Mouse (Mus musculus) embryonic facial prominence, embryonic 12.5 days (tissue): ENCODE data around the gene Spem1. TPM values are rescaled to one million over a fixed set of nuclear protein-coding genes. Genes with fewer than 3 reads are reported as not detected.
"Not testable (repeated sequence)": the region's sequence is repeated elsewhere in the genome, so short reads cannot be mapped to it uniquely, and the experiment has no call there.

ENCODE experiments used
- ATAC-seq: fragments of 200-750 bp; cut with Nextera tagmentation; 2 replicates; pipeline ENCODE4 v1.8.0; 2017; ENCODE audit not compliant: insufficient number of reproducible peaks, insufficient read depth, low FRiP score, low TSS enrichment
- H3K27ac ChIP-seq: fragments of 300-500 bp; sonication (generic); 2 replicates; pipeline ENCODE4 v1.5.1; 2016; ENCODE audit warnings: mild to moderate bottlenecking
- H3K27me3 ChIP-seq: fragments of 300-500 bp; sonication (generic); 2 replicates; pipeline ENCODE4 v1.6.1; 2016; ENCODE audit warnings: mild to moderate bottlenecking, moderate library complexity
- H3K36me3 ChIP-seq: fragments of 300-500 bp; sonication (generic); 2 replicates; pipeline ENCODE4 v1.6.1; 2016; ENCODE audit warnings: mild to moderate bottlenecking
- H3K4me1 ChIP-seq: fragments of 300-500 bp; sonication (generic); 2 replicates; pipeline ENCODE4 v1.6.1; 2016
- H3K4me2 ChIP-seq: fragments of 300-500 bp; sonication (generic); replicated peaks from 2 replicates; pipeline ENCODE4 v1.6.1; 2016; ENCODE audit warnings: mild to moderate bottlenecking, moderate library complexity
- H3K4me3 ChIP-seq: fragments of 300-500 bp; sonication (generic); 2 replicates; pipeline ENCODE4 v1.5.1; 2016; ENCODE audit warnings: mild to moderate bottlenecking
- H3K9ac ChIP-seq: fragments of 300-500 bp; sonication (generic); 2 replicates; pipeline ENCODE4 v1.6.1; 2016; ENCODE audit warnings: mild to moderate bottlenecking, moderate library complexity
- H3K9me3 ChIP-seq: fragments of 300-500 bp; sonication (generic); 2 replicates; pipeline ENCODE4 v1.6.1; 2016; ENCODE audit warnings: mild to moderate bottlenecking, moderate library complexity
- WGBS: fragments of 180-500 bp; shearing (Covaris S2); methylation state at CpG from one replicate; pipeline ENCODE4 v1.1.7; 2016; 5-methylcytosine and 5-hydroxymethylcytosine counted together
- polyA plus RNA-seq: library from polyadenylated mRNA; unstranded; fragments of >200 nt; fragmentation: Nextera tagmentation; extraction: Ambion mirVana; gene quantifications from 2 replicates; pipeline ENCODE4 v1.2.1, GENCODE M21; 2016

The Spem1 gene
- polyA plus RNA-seq = 0.29 and 0.58 TPM in 2 replicates

DNA sequence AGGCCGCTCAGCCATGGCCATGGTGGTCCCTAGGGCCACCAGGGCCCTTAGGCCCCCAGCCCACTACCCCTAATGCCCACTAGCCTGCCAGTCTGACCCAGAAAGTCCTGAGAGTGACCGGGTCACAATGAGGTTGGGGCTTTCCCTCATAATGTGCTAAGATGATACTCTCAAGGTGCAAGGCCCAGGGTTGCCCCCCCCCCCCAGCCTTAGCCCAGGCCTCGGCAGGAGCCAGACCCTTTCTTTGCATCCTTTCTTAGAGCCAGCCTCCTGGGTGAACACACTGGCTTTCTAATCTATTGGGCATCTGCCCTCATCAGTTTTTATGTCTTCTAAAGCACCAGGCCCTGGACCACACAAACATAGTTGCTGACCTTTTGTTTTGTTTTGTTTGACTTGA, at the start of gene Spem1:
Spem1 (minus strand) TSS at position 101 of the 400 bp plus-strand sequence.
- H3K4me1 ChIP-seq = no peaks in the 10 kb centered on the region
- 87% methylated on average over 3 of the region's 3 CpGs for WGBS

GRCm38 (mm10) chr11:69870289-69871069, 48.5 kb upstream of the Spem1 start:
- no peak for ATAC-seq
- H3K4me1 ChIP-seq = no peaks in the 10 kb centered on the region; the same call in 1 of the 2 replicates
- no peak overlapping the region for H3K4me3 ChIP-seq
- WGBS = 90% methylated on average over 2 of the region's 2 CpGs
- no peaks in the 10 kb centered on the region for H3K27me3 ChIP-seq
- H3K9me3 ChIP-seq = no peaks in the 10 kb centered on the region
- no peak overlapping the region for H3K27ac ChIP-seq
- H3K9ac ChIP-seq = no peak overlapping the region
- no peak overlapping the region for H3K4me2 ChIP-seq
- no peaks in the 10 kb centered on the region for H3K36me3 ChIP-seq

More for the DNA sequence above, at the start of gene Spem1:
- Histone ChIP-seq H3K27ac (no peak within 1 kb of the TSS), H3K4me2 (no peak within 1 kb of the TSS), H3K4me3 (no peak within 1 kb of the TSS), H3K27me3 (no peaks in the 10 kb centered on the region), H3K36me3 (peaks cover 31% of the 10 kb centered on the region), H3K9me3 (peaks cover 7% of the 10 kb centered on the region; the same call in 1 of the 2 replicates), H3K9ac (no peak within 1 kb of the TSS)
- no peak for ATAC-seq

GRCm38 (mm10) chr11:69867335-69867734, 45.4 kb upstream of the Spem1 start:
- Histone ChIP-seq H3K9me3 (no peaks in the 10 kb centered on the region), H3K27me3 (no peaks in the 10 kb centered on the region), H3K4me3 (no peak overlapping the region), H3K27ac (no peak overlapping the region), H3K4me2 (no peak overlapping the region), H3K4me1 (no peaks in the 10 kb centered on the region), H3K9ac (no peak overlapping the region), H3K36me3 (no peaks in the 10 kb centered on the region)
- WGBS = 76% methylated on average over 9 of the region's 9 CpGs
- no peak for ATAC-seq

DNA sequence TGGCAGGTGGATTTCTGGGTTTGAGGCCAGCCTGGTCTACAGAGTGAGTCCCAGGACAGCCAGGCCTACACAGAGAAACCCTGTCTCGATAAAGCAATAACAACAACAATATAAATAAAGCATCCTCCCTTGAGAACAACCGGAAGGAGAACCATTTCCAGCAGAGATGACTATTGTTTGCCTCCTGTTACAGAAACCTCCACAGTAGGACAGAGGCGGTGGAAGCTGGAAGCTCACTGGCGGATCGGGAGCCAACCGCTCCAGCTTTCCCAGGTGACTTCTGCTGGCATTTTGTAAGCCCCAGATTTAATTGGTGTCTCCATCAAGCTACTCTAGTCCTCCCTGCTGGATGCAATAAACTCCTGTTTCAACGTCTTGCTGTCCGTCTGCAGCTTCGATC, 43.6 kb upstream of the Spem1 start:
- Histone ChIP-seq H3K27me3 (no peaks in the 10 kb centered on the region), H3K4me3 (no peak overlapping the region), H3K9ac (no peak overlapping the region), H3K4me1 (no peaks in the 10 kb centered on the region), H3K27ac (no peak overlapping the region), H3K36me3 (no peaks in the 10 kb centered on the region), H3K9me3 (no peaks in the 10 kb centered on the region), H3K4me2 (no peak overlapping the region)
- no peak for ATAC-seq
- 84% methylated on average over 9 of the region's 9 CpGs for WGBS

DNA sequence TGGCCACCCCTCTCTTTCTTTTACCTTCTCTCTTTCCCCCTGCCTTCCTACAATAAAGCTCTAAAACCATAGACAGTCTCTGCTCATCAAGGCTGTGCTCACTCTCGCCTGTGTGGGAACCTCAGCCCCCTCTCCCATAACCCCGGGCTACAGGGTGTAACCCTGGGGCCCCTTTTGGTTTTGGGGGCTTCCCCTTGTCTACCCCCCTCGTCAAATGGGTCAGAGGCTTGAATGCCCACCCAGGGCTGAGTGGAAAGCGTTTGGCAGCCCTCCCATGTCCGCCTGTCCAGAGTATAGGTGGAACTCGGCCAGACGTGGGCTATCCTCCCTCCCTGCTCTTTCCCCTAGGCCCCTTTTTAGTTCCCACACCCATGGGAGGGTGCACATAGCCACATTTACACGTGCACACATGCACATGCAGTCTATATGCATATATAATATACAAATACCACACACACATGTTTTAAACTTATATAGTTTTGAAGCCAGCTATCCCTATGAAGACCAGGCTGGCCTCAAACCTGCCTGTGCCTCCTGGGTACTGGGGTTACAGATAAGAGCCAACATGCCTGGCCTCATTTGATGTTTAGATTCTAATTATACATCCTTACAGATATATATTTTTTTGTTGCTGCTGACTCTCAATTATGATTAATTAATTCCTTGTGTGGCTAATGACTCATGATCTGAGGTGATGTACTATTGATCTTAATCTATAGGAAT, 42.3 kb upstream of the Spem1 start:
- H3K36me3 ChIP-seq = no peaks in the 10 kb centered on the region
- H3K27ac ChIP-seq = no peak overlapping the region
- 58% methylated on average over 8 of the region's 8 CpGs for WGBS
- H3K27me3 ChIP-seq = peaks cover under 1% of the 10 kb centered on the region
- no peak overlapping the region for H3K4me3 ChIP-seq
- no peak overlapping the region for H3K9ac ChIP-seq
- no peaks in the 10 kb centered on the region for H3K4me1 ChIP-seq
- H3K4me2 ChIP-seq = no peak overlapping the region
- no peaks in the 10 kb centered on the region for H3K9me3 ChIP-seq
- ATAC-seq = no peak

GRCm38 (mm10) chr11:69863729-69864128, 41.7 kb upstream of the Spem1 start:
- WGBS = 82% methylated on average over 3 of the region's 3 CpGs
- not testable (repeated sequence) for H3K9ac ChIP-seq, H3K9me3 ChIP-seq, H3K27me3 ChIP-seq, H3K4me1 ChIP-seq, H3K4me3 ChIP-seq, H3K27ac ChIP-seq, ATAC-seq, H3K4me2 ChIP-seq, H3K36me3 ChIP-seq

DNA sequence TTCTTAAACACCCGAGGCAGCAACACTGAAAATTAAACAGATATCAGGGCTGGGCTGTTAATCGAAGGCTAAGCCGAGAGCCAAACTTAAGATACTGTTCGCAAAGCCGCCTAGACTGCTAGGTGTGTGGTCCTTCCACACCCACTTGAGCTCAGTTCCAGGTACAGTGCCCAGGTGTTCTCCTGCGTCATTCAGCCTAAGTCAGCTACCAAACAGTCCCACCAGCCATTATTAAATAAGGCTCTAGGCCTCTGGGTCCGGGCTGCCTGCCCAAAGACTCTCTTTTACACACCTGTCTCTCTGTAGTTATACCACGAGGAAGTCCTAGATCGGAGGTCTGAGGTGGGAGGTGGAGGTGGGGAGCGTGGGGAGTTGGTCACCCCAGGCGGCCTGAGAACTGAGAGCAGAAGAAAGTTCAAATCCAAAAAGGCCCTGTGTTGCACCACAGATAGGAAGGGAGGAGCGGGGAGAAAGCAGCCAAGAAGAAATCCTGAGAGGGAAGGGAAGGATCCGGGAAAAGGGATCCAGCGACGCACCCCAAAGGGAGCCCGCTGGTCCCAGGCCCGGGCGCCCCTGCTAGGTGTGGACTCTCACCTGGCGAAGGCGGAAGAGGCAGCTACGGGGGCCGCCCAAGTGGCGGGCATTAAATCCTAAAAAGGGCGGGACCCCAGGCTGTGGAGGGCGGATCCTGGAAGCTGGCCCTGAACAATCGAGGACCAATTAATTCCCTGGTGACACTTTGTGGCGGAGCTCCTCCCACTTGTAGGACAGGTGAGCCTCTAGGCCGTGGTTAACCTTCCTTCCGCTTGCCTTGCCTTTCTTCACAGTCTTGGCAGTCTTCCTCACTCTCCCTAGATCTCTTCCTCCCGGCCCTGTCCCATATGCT, 36.4 kb upstream of the Spem1 start, which contains the start of gene Tnk1:
Tnk1 (minus strand) TSS at position 618 of the 886 bp plus-strand sequence.
- ATAC-seq = no peak
- Histone ChIP-seq H3K27me3 (peaks cover 20% of the 10 kb centered on the region), H3K36me3 (no peaks in the 10 kb centered on the region), H3K4me3 (0 out of 2 replicates have a peak within 1 kb of the TSS, but pooled peaks have one; percentile 8), H3K9ac (no peak within 1 kb of the TSS), H3K4me1 (peaks cover 5% of the 10 kb centered on the region), H3K4me2 (peak within 1 kb of the TSS; percentile 21), H3K9me3 (no peaks in the 10 kb centered on the region), H3K27ac (no peak within 1 kb of the TSS)
- WGBS = 18% methylated on average over 30 of the region's 30 CpGs

GRCm38 (mm10) chr11:69855347-69855746, 33.4 kb upstream of the Spem1 start:
- H3K27ac ChIP-seq = no peak overlapping the region
- no peaks in the 10 kb centered on the region for H3K9me3 ChIP-seq
- ATAC-seq = no peak
- H3K4me1 ChIP-seq = peaks cover 5% of the 10 kb centered on the region
- WGBS = 15% methylated on average over 16 of the region's 16 CpGs
- H3K27me3 ChIP-seq = peaks cover 20% of the 10 kb centered on the region
- no peak overlapping the region for H3K9ac ChIP-seq
- H3K4me2 ChIP-seq = peak overlapping the region; percentile 22
- H3K36me3 ChIP-seq = peaks cover 21% of the 10 kb centered on the region
- no peak overlapping the region for H3K4me3 ChIP-seq

DNA sequence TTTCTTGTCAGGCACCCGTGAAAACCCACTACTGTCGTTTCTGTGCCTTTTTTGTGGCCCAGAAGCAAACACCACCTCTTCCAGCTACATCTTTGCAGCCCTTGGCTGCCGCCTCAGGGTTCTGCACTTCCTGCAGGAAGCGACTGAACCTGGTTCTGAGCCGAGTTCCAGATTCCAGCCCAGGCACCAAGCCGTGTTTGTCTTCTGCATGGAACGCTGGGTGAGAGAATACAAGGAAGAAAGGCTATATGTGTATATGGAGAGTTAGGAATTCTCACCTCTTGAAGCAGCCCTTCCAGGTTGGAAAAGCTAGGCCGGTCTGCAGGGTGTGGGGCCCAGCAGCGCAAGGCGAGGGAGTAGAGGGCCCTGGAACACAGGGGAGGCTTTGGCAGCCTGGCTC, 32.7 kb upstream of the Spem1 start:
- no peak overlapping the region for H3K4me2 ChIP-seq
- ATAC-seq = no peak
- no peak overlapping the region for H3K4me3 ChIP-seq
- H3K4me1 ChIP-seq = peaks cover 5% of the 10 kb centered on the region
- peak overlapping the region; percentile 26; the same call in 1 of the 2 replicates for H3K27ac ChIP-seq
- no peaks in the 10 kb centered on the region for H3K9me3 ChIP-seq
- H3K27me3 ChIP-seq = peaks cover 20% of the 10 kb centered on the region
- WGBS = 88% methylated on average over 10 of the region's 10 CpGs
- H3K36me3 ChIP-seq = peaks cover 28% of the 10 kb centered on the region
- H3K9ac ChIP-seq = no peak overlapping the region

- H3K4me2 ChIP-seq = no peak overlapping the region
- no peak overlapping the region for H3K4me3 ChIP-seq
- H3K36me3 ChIP-seq = peaks cover 34% of the 10 kb centered on the region
- H3K9me3 ChIP-seq = no peaks in the 10 kb centered on the region
- no peak overlapping the region for H3K9ac ChIP-seq
- 70% methylated on average over 7 of the region's 7 CpGs for WGBS
- no peak for ATAC-seq
- H3K27ac ChIP-seq = no peak overlapping the region
- peaks cover 16% of the 10 kb centered on the region for H3K27me3 ChIP-seq
- peaks cover 5% of the 10 kb centered on the region for H3K4me1 ChIP-seq
Observed at GRCm38 (mm10) chr11:69853994-69854393, 32.0 kb upstream of the Spem1 start.

- no peak for ATAC-seq
- Histone ChIP-seq H3K4me1 (peaks cover 21% of the 10 kb centered on the region), H3K9ac (no peak overlapping the region), H3K27me3 (no peaks in the 10 kb centered on the region), H3K27ac (0 out of 2 replicates have a peak overlapping the region, but pooled peaks have one; percentile 17), H3K36me3 (peaks cover 49% of the 10 kb centered on the region), H3K9me3 (no peaks in the 10 kb centered on the region), H3K4me3 (no peak overlapping the region), H3K4me2 (no peak overlapping the region)
- WGBS = 73% methylated on average over 8 of the region's 8 CpGs
Observed at GRCm38 (mm10) chr11:69850754-69851153, 28.8 kb upstream of the Spem1 start.
